Mouse (Mus musculus): ENCODE results near the gene Mreg. TPM values are rescaled to one million over a fixed set of nuclear protein-coding genes. Genes with fewer than 3 reads are reported as not detected.
A peak's percentile ranks its signal among the peaks of the same experiment; 100 is the strongest.
"Not testable (repeated sequence)": the region's sequence is repeated elsewhere in the genome, so short reads cannot be mapped to it uniquely, and the experiment has no call there.

The Mreg gene
- polyA plus RNA-seq, 1 experiment from 2014 or later = 5.7 TPM

- Histone ChIP-seq H3K27ac (no peak overlapping the region), H3K9ac (no peak overlapping the region), H3K27me3 (peaks cover 9% of the 10 kb centered on the region), H3K4me1 (replicated peaks) (peaks cover 2% of the 10 kb centered on the region; the same call in 1 of the 2 replicates), H3K4me2 (no peak overlapping the region), H3K36me3 (no peaks in the 10 kb centered on the region), H3K4me3 (no peak overlapping the region), H3K9me3 (no peaks in the 10 kb centered on the region)
- 88% methylated on average over 5 of the region's 5 CpGs for WGBS
- no peak for ATAC-seq (ENCODE audit: low FRiP score)
Measured at GRCm38 (mm10) chr1:72242581-72243143, 30.6 kb upstream of the Mreg start.

GRCm38 (mm10) chr1:72239113-72239512 lies 27.0 kb upstream of the Mreg start:
- H3K36me3 ChIP-seq; H3K9ac ChIP-seq; H3K9me3 ChIP-seq; ATAC-seq (ENCODE audit: low FRiP score); H3K4me1 ChIP-seq (replicated peaks); H3K27ac ChIP-seq; H3K4me3 ChIP-seq; H3K4me2 ChIP-seq: not testable (repeated sequence)
- 81% methylated on average over 3 of the region's 3 CpGs for WGBS
- H3K27me3 ChIP-seq = peaks cover 23% of the 10 kb centered on the region

GRCm38 (mm10) chr1:72238016-72238580 lies 26.0 kb upstream of the Mreg start:
- no peak overlapping the region for H3K27ac ChIP-seq
- WGBS = 70% methylated on average over 10 of the region's 10 CpGs
- no peak for ATAC-seq (ENCODE audit: low FRiP score)
- H3K4me1 ChIP-seq (replicated peaks) = peaks cover 6% of the 10 kb centered on the region; the same call in 1 of the 2 replicates
- H3K9me3 ChIP-seq = no peaks in the 10 kb centered on the region
- peaks cover 26% of the 10 kb centered on the region for H3K27me3 ChIP-seq
- no peak overlapping the region for H3K9ac ChIP-seq
- no peaks in the 10 kb centered on the region for H3K36me3 ChIP-seq
- no peak overlapping the region for H3K4me2 ChIP-seq
- no peak overlapping the region for H3K4me3 ChIP-seq

DNA sequence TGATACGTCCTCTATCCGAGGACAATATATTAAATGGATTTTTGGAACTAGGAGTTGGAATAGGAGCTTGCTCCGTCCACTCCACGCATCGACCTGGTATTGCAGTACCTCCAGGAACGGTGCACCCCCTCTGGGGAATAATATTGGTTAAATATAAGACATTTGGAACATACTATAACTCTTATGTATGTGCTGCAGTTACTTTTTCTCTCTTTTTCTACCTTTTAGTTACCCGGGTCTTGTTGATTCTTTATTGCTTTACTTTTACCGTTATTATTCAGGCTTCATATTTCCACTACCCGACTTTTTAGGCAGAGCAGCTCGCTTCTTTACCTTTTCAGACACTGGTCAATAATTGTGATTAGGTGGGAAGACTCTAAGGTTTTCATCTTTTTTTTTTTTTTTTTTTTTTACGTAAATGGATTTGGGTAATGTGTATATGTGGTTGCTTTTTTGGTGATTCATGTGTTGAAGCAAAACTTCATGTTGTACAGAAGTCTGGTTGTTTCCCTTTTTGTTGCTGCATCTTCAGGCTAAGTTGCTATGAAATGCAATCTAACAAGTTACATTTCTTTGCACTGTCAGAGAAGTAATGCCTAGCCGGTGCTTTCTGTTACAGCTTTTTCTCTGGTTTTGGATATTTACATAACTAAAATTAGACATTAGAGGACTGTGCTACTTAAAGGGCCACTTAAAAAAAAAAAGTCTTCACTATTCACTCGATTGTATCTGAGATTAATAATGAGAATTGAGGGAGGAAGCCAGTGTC lies 25.1 kb upstream of the Mreg start:
- ATAC-seq (ENCODE audit: low FRiP score) = no peak
- H3K9ac ChIP-seq = no peak overlapping the region
- peaks cover 6% of the 10 kb centered on the region; the same call in 1 of the 2 replicates for H3K4me1 ChIP-seq (replicated peaks)
- H3K27ac ChIP-seq = no peak overlapping the region
- peaks cover 29% of the 10 kb centered on the region for H3K27me3 ChIP-seq
- no peaks in the 10 kb centered on the region for H3K36me3 ChIP-seq
- peak overlapping the region; percentile 50 for H3K4me2 ChIP-seq
- 7% methylated on average over 12 of the region's 13 CpGs for WGBS
- no peaks in the 10 kb centered on the region for H3K9me3 ChIP-seq
- peak overlapping the region; percentile 28 for H3K4me3 ChIP-seq

- H3K27me3 ChIP-seq = peaks cover 29% of the 10 kb centered on the region
Measured at GRCm38 (mm10) chr1:72236363-72237006, 24.4 kb upstream of the Mreg start.

GRCm38 (mm10) chr1:72232592-72232991 lies 20.5 kb upstream of the Mreg start:
- H3K4me2 ChIP-seq; H3K9ac ChIP-seq; H3K4me1 ChIP-seq (replicated peaks); H3K9me3 ChIP-seq; ATAC-seq (ENCODE audit: low FRiP score); H3K27ac ChIP-seq; H3K36me3 ChIP-seq; H3K4me3 ChIP-seq: not testable (repeated sequence)
- peaks cover 19% of the 10 kb centered on the region for H3K27me3 ChIP-seq
- 80% methylated on average over 10 of the region's 10 CpGs for WGBS

More at GRCm38 (mm10) chr1:72236363-72237006, 24.4 kb upstream of the Mreg start:
- not testable (repeated sequence) for H3K4me1 ChIP-seq (replicated peaks); H3K36me3 ChIP-seq; H3K9me3 ChIP-seq
- WGBS = under 1% methylated on average over 35 of the region's 50 CpGs
- H3K4me3 ChIP-seq = peak overlapping the region; percentile 59
- ATAC-seq (ENCODE audit: low FRiP score) = peak; percentile 87
- H3K4me2 ChIP-seq = peak overlapping the region; percentile 67
- peak overlapping the region; percentile 83 for H3K27ac ChIP-seq
- H3K9ac ChIP-seq = peak overlapping the region; percentile 70

DNA sequence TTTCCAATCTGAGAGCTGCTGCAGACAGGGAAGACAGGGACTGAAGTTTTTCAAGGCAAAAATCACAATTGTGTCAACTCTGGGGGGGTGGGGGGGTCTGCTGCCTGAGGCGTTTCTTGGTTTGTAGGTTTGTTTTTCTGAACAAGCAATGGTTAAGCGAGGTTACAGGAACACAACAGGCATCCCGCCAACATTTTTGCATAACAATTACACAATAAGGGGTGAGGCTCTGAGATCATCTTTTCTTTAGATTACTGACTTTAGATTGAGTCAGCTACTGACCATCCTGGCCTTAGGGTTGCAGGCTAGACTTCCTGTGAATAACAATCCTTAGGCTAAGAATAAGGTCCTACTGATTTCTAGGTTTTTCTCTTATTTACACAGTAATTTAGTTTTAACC lies 16.9 kb upstream of the Mreg start:
- Histone ChIP-seq H3K4me2 (no peak overlapping the region), H3K9ac (no peak overlapping the region), H3K36me3 (no peaks in the 10 kb centered on the region), H3K4me3 (no peak overlapping the region), H3K4me1 (replicated peaks) (no peaks in the 10 kb centered on the region), H3K27me3 (peaks cover 17% of the 10 kb centered on the region), H3K9me3 (no peaks in the 10 kb centered on the region), H3K27ac (no peak overlapping the region)
- no peak for ATAC-seq (ENCODE audit: low FRiP score)
- WGBS = 14% methylated on average over 3 of the region's 3 CpGs

DNA sequence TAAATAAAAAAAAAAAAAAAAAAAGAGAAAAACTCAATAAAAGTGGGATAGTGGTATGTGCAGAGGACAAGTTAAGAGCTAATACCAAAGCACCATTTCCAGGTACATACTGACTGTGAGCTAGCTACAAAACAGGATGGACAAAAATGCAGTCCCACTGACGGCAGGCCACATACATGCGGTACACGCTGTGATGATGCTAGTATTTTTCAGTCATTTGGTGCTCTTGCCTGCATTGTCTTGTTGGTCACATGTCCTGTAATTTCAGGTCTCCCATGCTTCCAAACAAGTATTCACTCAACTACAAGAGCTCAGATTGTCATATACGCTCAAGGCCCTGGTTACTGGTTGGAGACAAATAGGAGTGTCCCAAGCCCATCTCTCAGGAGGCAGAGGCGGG lies 15.4 kb upstream of the Mreg start:
- no peak overlapping the region for H3K4me3 ChIP-seq
- H3K4me2 ChIP-seq = no peak overlapping the region
- H3K4me1 ChIP-seq (replicated peaks) = no peaks in the 10 kb centered on the region
- H3K9ac ChIP-seq = no peak overlapping the region
- no peaks in the 10 kb centered on the region for H3K36me3 ChIP-seq
- no peak overlapping the region for H3K27ac ChIP-seq
- peaks cover 23% of the 10 kb centered on the region for H3K27me3 ChIP-seq
- ATAC-seq (ENCODE audit: low FRiP score) = no peak
- H3K9me3 ChIP-seq = no peaks in the 10 kb centered on the region
- 89% methylated on average over 5 of the region's 5 CpGs for WGBS

GRCm38 (mm10) chr1:72226887-72227481 lies 14.9 kb upstream of the Mreg start:
- 51% methylated on average over 4 of the region's 4 CpGs for WGBS
- H3K4me2 ChIP-seq = peak overlapping the region; percentile 63; the same call in 1 of the 2 replicates
- H3K9ac ChIP-seq = no peak overlapping the region
- no peak for ATAC-seq (ENCODE audit: low FRiP score)
- no peaks in the 10 kb centered on the region for H3K36me3 ChIP-seq
- no peaks in the 10 kb centered on the region for H3K9me3 ChIP-seq
- H3K27ac ChIP-seq = 0 out of 2 replicates have a peak overlapping the region, but pooled peaks have one; percentile 60
- no peak overlapping the region for H3K4me3 ChIP-seq
- peaks cover 23% of the 10 kb centered on the region for H3K27me3 ChIP-seq
- no peaks in the 10 kb centered on the region for H3K4me1 ChIP-seq (replicated peaks)

- no peak overlapping the region; the same call in 1 of the 2 replicates for H3K9ac ChIP-seq
- no peaks in the 10 kb centered on the region for H3K36me3 ChIP-seq
- peak overlapping the region; percentile 63 for H3K4me2 ChIP-seq
- H3K4me1 ChIP-seq (replicated peaks) = no peaks in the 10 kb centered on the region
- peaks cover 27% of the 10 kb centered on the region for H3K27me3 ChIP-seq
- no peaks in the 10 kb centered on the region for H3K9me3 ChIP-seq
- peak; percentile 85 for ATAC-seq (ENCODE audit: low FRiP score)
- 1% methylated on average over 11 of the region's 18 CpGs for WGBS
- 0 out of 2 replicates have a peak overlapping the region, but pooled peaks have one; percentile 60 for H3K27ac ChIP-seq
- peak overlapping the region; percentile 45 for H3K4me3 ChIP-seq
Measured at GRCm38 (mm10) chr1:72226172-72226886, 14.2 kb upstream of the Mreg start.

GRCm38 (mm10) chr1:72225720-72226171 lies 13.6 kb upstream of the Mreg start:
- not testable (repeated sequence) for H3K4me1 ChIP-seq (replicated peaks); H3K36me3 ChIP-seq; H3K9me3 ChIP-seq; H3K27ac ChIP-seq
- Histone ChIP-seq H3K9ac (peak overlapping the region; percentile 57), H3K27me3 (peaks cover 27% of the 10 kb centered on the region), H3K4me2 (peak overlapping the region; percentile 63), H3K4me3 (peak overlapping the region; percentile 45)
- WGBS = under 1% methylated on average over 25 of the region's 31 CpGs
- peak; percentile 92 for ATAC-seq (ENCODE audit: low FRiP score)
